Comparison of ENCODE assay signal across 22 mouse cellular contexts in the genomic region with DNA sequence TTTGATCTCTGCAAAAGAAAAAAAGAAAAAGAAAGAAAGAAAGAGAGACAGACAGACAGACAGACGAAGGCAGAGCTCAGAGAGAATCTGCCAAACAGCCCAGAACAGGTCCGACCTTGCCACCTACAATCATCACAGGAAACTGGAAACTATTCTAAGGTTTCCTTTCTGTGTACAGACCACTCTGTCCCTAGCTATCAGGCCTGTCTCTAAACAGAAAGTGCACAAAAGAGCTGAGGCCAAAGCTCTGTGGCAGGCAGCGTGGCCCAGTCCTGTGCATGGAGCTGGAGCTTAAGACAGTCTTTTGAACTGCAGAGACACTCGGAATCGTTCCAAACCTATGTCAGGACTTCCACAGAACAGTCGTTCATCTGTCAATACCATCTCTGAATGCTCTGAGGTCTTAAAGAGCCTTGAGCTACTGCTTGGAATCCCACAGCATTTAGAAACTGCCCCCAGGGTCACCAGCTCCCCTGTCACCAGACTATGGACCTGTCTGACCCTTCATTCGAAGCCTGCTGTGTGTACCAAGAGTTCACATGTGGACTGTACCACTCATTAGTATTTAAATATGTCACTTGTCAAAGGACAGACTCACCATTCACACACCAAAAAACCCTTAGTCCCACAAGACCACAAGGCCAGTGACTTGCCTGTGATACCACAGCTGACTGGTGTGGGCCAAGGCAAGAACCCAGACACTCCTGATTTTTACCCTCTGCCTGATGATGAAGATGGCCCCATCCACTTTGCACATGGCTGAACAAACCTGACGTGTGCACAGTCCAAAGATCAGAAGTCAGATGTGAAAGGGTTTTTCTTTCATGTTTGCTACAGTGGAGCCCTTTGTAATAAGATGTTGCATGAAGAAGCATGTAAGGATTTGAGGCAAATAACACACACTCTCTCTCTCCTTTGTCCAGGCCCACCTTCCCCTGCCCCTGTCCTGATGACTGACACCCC. TPM values are rescaled to one million over a fixed set of nuclear protein-coding genes. Genes with fewer than 3 reads are reported as not detected.
DNase-seq lines count a peak whose midpoint lies in the region; ATAC-seq and TF ChIP-seq lines count a peak whose summit lies in the region.
"Had no signal": no experiment of that assay in that cellular context is flagged by ENCODE, and none has a peak within 500 bp of the region (broad histone marks: within the 10 kb centered on the region; RNA-seq: fewer than 3 reads in every experiment).

No protein-coding gene starts in this region.

- H3K4me3 ChIP-seq in heart, embryonic 12.5 days, result no peak overlapping the region
- H3K4me3 ChIP-seq in heart, embryonic 11.5 days (ENCODE audit: low read depth, low read length), result no peak overlapping the region
- no peak overlapping the region for H3K4me3 ChIP-seq in kidney, embryonic 16.5 days (ENCODE audit: low read length)
- no peak overlapping the region for H3K4me3 ChIP-seq in kidney, embryonic 14.5 days (ENCODE audit: low read length)
- H3K4me3 ChIP-seq in liver, postnatal 0 days (ENCODE audit: low read depth, low read length), result no peak overlapping the region
- H3K4me3 ChIP-seq: embryonic facial prominence, embryonic 15.5 days; hindbrain, embryonic 12.5 days; midbrain, embryonic 15.5 days; neural tube, embryonic 12.5 days had no signal

- peak; percentile 9; the same call in 1 of the 2 replicates for TF ChIP-seq EP300 in liver, postnatal 0 days (IDR thresholded peaks at IDR 0.05; ENCODE audit: low read depth)

- TF ChIP-seq CTCF in liver, postnatal 0 days (IDR thresholded peaks at IDR 0.05; ENCODE audit: low read depth), result no peak

- H3K4me2 ChIP-seq in heart, embryonic 12.5 days, result no peak overlapping the region
- no peak overlapping the region for H3K4me2 ChIP-seq in heart, embryonic 11.5 days
- H3K4me2 ChIP-seq in kidney, embryonic 16.5 days (replicated peaks; ENCODE audit: low read depth, low read length), result no peak overlapping the region
- H3K4me2 ChIP-seq in kidney, embryonic 14.5 days (replicated peaks; ENCODE audit: low read depth, low read length), result no peak overlapping the region
- H3K4me2 ChIP-seq in liver, postnatal 0 days (ENCODE audit: low read depth, low read length), result 0 out of 2 replicates have a peak overlapping the region, but pooled peaks have one; percentile 1
- H3K4me2 ChIP-seq: embryonic facial prominence, embryonic 15.5 days; hindbrain, embryonic 12.5 days; midbrain, embryonic 15.5 days; neural tube, embryonic 12.5 days had no signal

- H3K27ac ChIP-seq in heart, embryonic 12.5 days (ENCODE audit: poor library complexity, severe bottlenecking), result no peak overlapping the region
- H3K27ac ChIP-seq in heart, embryonic 11.5 days (ENCODE audit: low read depth, low read length), result no peak overlapping the region
- no peak overlapping the region for H3K27ac ChIP-seq in kidney, embryonic 16.5 days (ENCODE audit: low read length)
- no peak overlapping the region for H3K27ac ChIP-seq in kidney, embryonic 14.5 days (ENCODE audit: low read depth, low read length)
- H3K27ac ChIP-seq in liver, postnatal 0 days (ENCODE audit: low read depth), result peak overlapping the region; percentile 86
- H3K27ac ChIP-seq: embryonic facial prominence, embryonic 15.5 days; hindbrain, embryonic 12.5 days; liver, embryonic 14.5 days; macrophage; midbrain, embryonic 15.5 days; neural tube, embryonic 12.5 days had no signal

- WGBS in heart, embryonic 12.5 days, result 55% methylated on average over 8 of the region's 8 CpGs
- WGBS in heart, embryonic 11.5 days (ENCODE audit: insufficient replicate concordance), result 53% methylated on average over 8 of the region's 8 CpGs
- 64% methylated on average over 8 of the region's 8 CpGs for WGBS in kidney, embryonic 16.5 days
- WGBS in kidney, embryonic 14.5 days, result 67% methylated on average over 8 of the region's 8 CpGs
- 48% methylated on average over 8 of the region's 8 CpGs for WGBS in liver, postnatal 0 days (ENCODE audit: insufficient replicate concordance)

- H3K4me1 ChIP-seq in heart, embryonic 12.5 days (replicated peaks), result peaks cover 72% of the 10 kb centered on the region
- H3K4me1 ChIP-seq in heart, embryonic 11.5 days (ENCODE audit: control insufficient read depth, insufficient read depth, low read length), result peaks cover 43% of the 10 kb centered on the region
- H3K4me1 ChIP-seq in kidney, embryonic 16.5 days (ENCODE audit: insufficient read depth, low read length), result peaks cover 20% of the 10 kb centered on the region
- peaks cover 14% of the 10 kb centered on the region; the same call in 1 of the 2 replicates for H3K4me1 ChIP-seq in kidney, embryonic 14.5 days (ENCODE audit: control insufficient read depth, insufficient read depth, low read length)
- peaks cover 31% of the 10 kb centered on the region for H3K4me1 ChIP-seq in liver, postnatal 0 days (ENCODE audit: insufficient read depth)

- H3K9me3 ChIP-seq in heart, embryonic 12.5 days (replicated peaks), result no peaks in the 10 kb centered on the region
- H3K9me3 ChIP-seq in heart, embryonic 11.5 days (replicated peaks; ENCODE audit: control insufficient read depth, low read length), result no peaks in the 10 kb centered on the region
- no peaks in the 10 kb centered on the region for H3K9me3 ChIP-seq in kidney, embryonic 16.5 days (ENCODE audit: low read length)
- H3K9me3 ChIP-seq in kidney, embryonic 14.5 days (ENCODE audit: control insufficient read depth, low read length), result no peaks in the 10 kb centered on the region
- no peaks in the 10 kb centered on the region for H3K9me3 ChIP-seq in liver, postnatal 0 days (ENCODE audit: low read length)
- H3K9me3 ChIP-seq: embryonic facial prominence, embryonic 15.5 days; hindbrain, embryonic 12.5 days; midbrain, embryonic 15.5 days; neural tube, embryonic 12.5 days had no signal

- no peak overlapping the region for H3K9ac ChIP-seq in heart, embryonic 12.5 days
- H3K9ac ChIP-seq in heart, embryonic 11.5 days (ENCODE audit: low read depth, low read length), result no peak overlapping the region
- H3K9ac ChIP-seq in kidney, embryonic 16.5 days (replicated peaks; ENCODE audit: low read length), result no peak overlapping the region
- H3K9ac ChIP-seq in kidney, embryonic 14.5 days (ENCODE audit: low read depth, low read length), result no peak overlapping the region
- peak overlapping the region; percentile 13; the same call in 1 of the 2 replicates for H3K9ac ChIP-seq in liver, postnatal 0 days (replicated peaks)
- H3K9ac ChIP-seq: embryonic facial prominence, embryonic 15.5 days; hindbrain, embryonic 12.5 days; liver, embryonic 14.5 days; midbrain, embryonic 15.5 days; neural tube, embryonic 12.5 days had no signal

- peaks cover 27% of the 10 kb centered on the region for H3K27me3 ChIP-seq in heart, embryonic 12.5 days (replicated peaks)
- H3K27me3 ChIP-seq in heart, embryonic 11.5 days (ENCODE audit: control insufficient read depth, insufficient read depth, low read length), result peaks cover 6% of the 10 kb centered on the region; the same call in 1 of the 2 replicates
- H3K27me3 ChIP-seq in kidney, embryonic 16.5 days (ENCODE audit: insufficient read depth, low read length), result no peaks in the 10 kb centered on the region
- no peaks in the 10 kb centered on the region; the same call in 1 of the 2 replicates for H3K27me3 ChIP-seq in kidney, embryonic 14.5 days (ENCODE audit: control insufficient read depth, insufficient read depth, low read length)
- H3K27me3 ChIP-seq in liver, postnatal 0 days (ENCODE audit: insufficient read depth, low read length), result no peaks in the 10 kb centered on the region
- H3K27me3 ChIP-seq: embryonic facial prominence, embryonic 15.5 days; midbrain, embryonic 15.5 days; neural tube, embryonic 12.5 days had no signal

- 0 out of 2 replicates have a peak, but pooled peaks have one; percentile 8 for ATAC-seq in heart, embryonic 12.5 days (ENCODE audit: insufficient number of reproducible peaks, low FRiP score)
- ATAC-seq in heart, embryonic 11.5 days (replicated peaks; ENCODE audit: insufficient number of reproducible peaks, low FRiP score, low TSS enrichment), result no peak
- 0 out of 2 replicates have a peak, but pooled peaks have one; percentile 10 for ATAC-seq in kidney, embryonic 16.5 days (ENCODE audit: low FRiP score, low TSS enrichment)
- no peak for ATAC-seq in kidney, embryonic 14.5 days (ENCODE audit: low FRiP score, low TSS enrichment)
- ATAC-seq in liver, postnatal 0 days, result peak; percentile 90
- ATAC-seq: CD4-positive, CD25-positive, alpha-beta regulatory T cell, adult 4 months; forebrain, embryonic 14.5 days; lung, postnatal 0 days; midbrain, embryonic 15.5 days had no signal

- H3K36me3 ChIP-seq in heart, embryonic 12.5 days, result no peaks in the 10 kb centered on the region
- no peaks in the 10 kb centered on the region for H3K36me3 ChIP-seq in heart, embryonic 11.5 days (ENCODE audit: control insufficient read depth, insufficient read depth, low read length)
- H3K36me3 ChIP-seq in kidney, embryonic 16.5 days (ENCODE audit: insufficient read depth, low read length), result no peaks in the 10 kb centered on the region
- H3K36me3 ChIP-seq in kidney, embryonic 14.5 days (ENCODE audit: control insufficient read depth, insufficient read depth, low read length), result no peaks in the 10 kb centered on the region
- H3K36me3 ChIP-seq in liver, postnatal 0 days (replicated peaks; ENCODE audit: insufficient read depth, low read length), result no peaks in the 10 kb centered on the region
- H3K36me3 ChIP-seq: embryonic facial prominence, embryonic 15.5 days; hindbrain, embryonic 12.5 days; midbrain, embryonic 15.5 days; neural tube, embryonic 12.5 days had no signal

- DNase-seq in A20 (ENCODE audit: low read depth, low spot score), result peak; percentile 16
- DNase-seq in liver, postnatal 0 days, result peak; percentile 43
- DNase-seq in right cerebral cortex, postnatal 25 days, result no peak
- DNase-seq: adrenal gland, postnatal 25 days; cerebellum, adult 9-10 months; gastrocnemius, postnatal 10 days; left cerebral cortex, postnatal 4 days; thymus, adult 18-20 months; thymus, postnatal 36 days had no signal

RNA-seq across cellular contexts. Expression of a gene that starts 35.9 kb away (rescaled TPM):
- polyA plus RNA-seq in heart, embryonic 12.5 days (2016; fragmentation: Nextera tagmentation; extraction: Ambion mirVana), result 105 and 107 TPM in 2 replicates
- 84.6 and 101 TPM in 2 replicates for polyA plus RNA-seq in heart, embryonic 11.5 days (2014; fragmentation: Nextera tagmentation; extraction: Ambion mirVana)
- polyA plus RNA-seq in kidney, embryonic 16.5 days (2015; fragmentation: Nextera tagmentation; extraction: Ambion mirVana), result 43.4 and 45.9 TPM in 2 replicates
- polyA plus RNA-seq in kidney, embryonic 14.5 days (2014; fragmentation: Nextera tagmentation; extraction: Ambion mirVana), result 32.1 and 44.6 TPM in 2 replicates
- polyA plus RNA-seq in liver, postnatal 0 days (2015; fragmentation: Nextera tagmentation; extraction: Ambion mirVana), result 6.8 and 7.3 TPM in 2 replicates

Comparison
In these comparisons a context has a peak if more than half of its experiments do, and no peak if none do; other contexts are left out.
1. ATAC-seq: peak in heart, embryonic 12.5 days (single experiment), kidney, embryonic 16.5 days (single experiment) and liver, postnatal 0 days (single experiment); none in heart, embryonic 11.5 days (single experiment) and kidney, embryonic 14.5 days (single experiment).